Mouse (Mus musculus) cerebellum, adult 11-12 months (tissue): ENCODE measurements around the gene Nup155.

Experiments used
- DNase-seq: peaks from one replicate; pipeline ENCODE4 v3.0.0; 2022

Gene Nup155

GRCm38 (mm10) chr15:8200317-8200716 is 91.2 kb downstream of the Nup155 start:
- no peak for DNase-seq

- no peak for DNase-seq
Measured at GRCm38 (mm10) chr15:8208362-8208761, 99.3 kb downstream of the Nup155 start.
